Mouse (Mus musculus): ENCODE measurements at regions not wholly inside any gene's neighbourhood (a gene's known extent, or its start where the extent isn't known, plus 50 kb on each side); places are given as distances from the start of the nearest gene placed in this dataset.

- H3K4me3 ChIP-seq = no peak overlapping the region
- H3K27ac ChIP-seq = no peak overlapping the region
- no peak for DNase-seq (ENCODE audit: low spot score in 2 of 2)
- TF ChIP-seq CTCF (conservative IDR thresholded peaks at IDR 0.05) = no peak
These were observed 100.9 kb upstream of the Nrbf2 start for GRCm38 (mm10) chr10:67385966-67386365.

GRCm38 (mm10) chr10:67388755-67389154 lies 103.7 kb upstream of the Nrbf2 start:
- no peak for DNase-seq (ENCODE audit: low spot score in 2 of 2)
- no peak for TF ChIP-seq CTCF (conservative IDR thresholded peaks at IDR 0.05)
- Histone ChIP-seq H3K4me3 (no peak overlapping the region), H3K27ac (no peak overlapping the region)

GRCm38 (mm10) chr10:67400434-67400833 lies 115.3 kb upstream of the Nrbf2 start:
- no peak overlapping the region for H3K27ac ChIP-seq
- no peak for TF ChIP-seq CTCF (conservative IDR thresholded peaks at IDR 0.05)
- no peak for DNase-seq (ENCODE audit: low spot score in 2 of 2)
- H3K4me3 ChIP-seq = no peak overlapping the region

- no peak for TF ChIP-seq CTCF (conservative IDR thresholded peaks at IDR 0.05)
- Histone ChIP-seq H3K4me3 (no peak overlapping the region), H3K27ac (no peak overlapping the region)
- DNase-seq (ENCODE audit: low spot score in 2 of 2) = no peak
These were observed 116.3 kb upstream of the Nrbf2 start for GRCm38 (mm10) chr10:67401409-67401808.

GRCm38 (mm10) chr10:67417529-67417928 lies 117.7 kb upstream of the Egr2 start:
- no peak overlapping the region for H3K4me3 ChIP-seq
- H3K27ac ChIP-seq = no peak overlapping the region
- TF ChIP-seq CTCF (conservative IDR thresholded peaks at IDR 0.05) = no peak
- no peak for DNase-seq (ENCODE audit: low spot score in 2 of 2)

- no peak overlapping the region for H3K4me3 ChIP-seq
- H3K27ac ChIP-seq = no peak overlapping the region
- TF ChIP-seq CTCF (conservative IDR thresholded peaks at IDR 0.05) = no peak
- DNase-seq (ENCODE audit: low spot score in 2 of 2) = no peak
These were observed 114.5 kb upstream of the Egr2 start for GRCm38 (mm10) chr10:67420761-67421160.

- no peak for TF ChIP-seq CTCF (conservative IDR thresholded peaks at IDR 0.05)
- no peak overlapping the region for H3K4me3 ChIP-seq
These were observed 109.9 kb upstream of the Egr2 start for GRCm38 (mm10) chr10:67425407-67425806.

GRCm38 (mm10) chr10:67427220-67427619 lies 108.1 kb upstream of the Egr2 start:
- no peak for TF ChIP-seq CTCF (conservative IDR thresholded peaks at IDR 0.05)
- no peak overlapping the region for H3K4me3 ChIP-seq
- H3K27ac ChIP-seq = no peak overlapping the region
- no peak for DNase-seq (ENCODE audit: low spot score in 2 of 2)

More at GRCm38 (mm10) chr10:67425407-67425806, 109.9 kb upstream of the Egr2 start:
- H3K27ac ChIP-seq = no peak overlapping the region
- DNase-seq (ENCODE audit: low spot score in 2 of 2) = no peak

- TF ChIP-seq CTCF (conservative IDR thresholded peaks at IDR 0.05) = no peak
- DNase-seq (ENCODE audit: low spot score in 2 of 2) = no peak
- no peak overlapping the region for H3K4me3 ChIP-seq
- H3K27ac ChIP-seq = no peak overlapping the region
These were observed 104.5 kb upstream of the Egr2 start for GRCm38 (mm10) chr10:67430805-67431204.

- Histone ChIP-seq H3K27ac (no peak overlapping the region), H3K4me3 (no peak overlapping the region)
- no peak for DNase-seq (ENCODE audit: low spot score in 2 of 2)
- no peak for TF ChIP-seq CTCF (conservative IDR thresholded peaks at IDR 0.05)
These were observed 96.1 kb upstream of the Egr2 start for GRCm38 (mm10) chr10:67439042-67439635.

- H3K4me3 ChIP-seq = no peak overlapping the region
- no peak overlapping the region for H3K27ac ChIP-seq
- no peak for TF ChIP-seq CTCF (conservative IDR thresholded peaks at IDR 0.05)
- no peak for DNase-seq (ENCODE audit: low spot score in 2 of 2)
These were observed 95.4 kb upstream of the Egr2 start for GRCm38 (mm10) chr10:67439844-67440243.

GRCm38 (mm10) chr10:67441243-67441642 lies 94.0 kb upstream of the Egr2 start:
- TF ChIP-seq CTCF (conservative IDR thresholded peaks at IDR 0.05) = no peak
- Histone ChIP-seq H3K27ac (no peak overlapping the region), H3K4me3 (no peak overlapping the region)
- DNase-seq (ENCODE audit: low spot score in 2 of 2) = no peak

- DNase-seq (ENCODE audit: low spot score in 2 of 2) = no peak
- no peak overlapping the region for H3K27ac ChIP-seq
- H3K4me3 ChIP-seq = no peak overlapping the region
- no peak for TF ChIP-seq CTCF (conservative IDR thresholded peaks at IDR 0.05)
These were observed 86.4 kb upstream of the Egr2 start for GRCm38 (mm10) chr10:67448875-67449274.

- no peak for TF ChIP-seq CTCF (conservative IDR thresholded peaks at IDR 0.05)
- no peak overlapping the region for H3K4me3 ChIP-seq
- H3K27ac ChIP-seq = no peak overlapping the region
- no peak for DNase-seq (ENCODE audit: low spot score in 2 of 2)
These were observed 81.1 kb upstream of the Egr2 start for GRCm38 (mm10) chr10:67454149-67454548.

Data from layer of hippocampus, adult 2 months (tissue).